Mouse (Mus musculus) cerebellum, adult 9-10 months (tissue): Measurements from ENCODE around the gene Golph3.
A peak's percentile ranks its signal among the peaks of the same experiment; 100 is the strongest.

ENCODE experiments used
- DNase-seq: peaks from one replicate; pipeline ENCODE4 v3.0.0; 2022

Golph3 gene

DNA sequence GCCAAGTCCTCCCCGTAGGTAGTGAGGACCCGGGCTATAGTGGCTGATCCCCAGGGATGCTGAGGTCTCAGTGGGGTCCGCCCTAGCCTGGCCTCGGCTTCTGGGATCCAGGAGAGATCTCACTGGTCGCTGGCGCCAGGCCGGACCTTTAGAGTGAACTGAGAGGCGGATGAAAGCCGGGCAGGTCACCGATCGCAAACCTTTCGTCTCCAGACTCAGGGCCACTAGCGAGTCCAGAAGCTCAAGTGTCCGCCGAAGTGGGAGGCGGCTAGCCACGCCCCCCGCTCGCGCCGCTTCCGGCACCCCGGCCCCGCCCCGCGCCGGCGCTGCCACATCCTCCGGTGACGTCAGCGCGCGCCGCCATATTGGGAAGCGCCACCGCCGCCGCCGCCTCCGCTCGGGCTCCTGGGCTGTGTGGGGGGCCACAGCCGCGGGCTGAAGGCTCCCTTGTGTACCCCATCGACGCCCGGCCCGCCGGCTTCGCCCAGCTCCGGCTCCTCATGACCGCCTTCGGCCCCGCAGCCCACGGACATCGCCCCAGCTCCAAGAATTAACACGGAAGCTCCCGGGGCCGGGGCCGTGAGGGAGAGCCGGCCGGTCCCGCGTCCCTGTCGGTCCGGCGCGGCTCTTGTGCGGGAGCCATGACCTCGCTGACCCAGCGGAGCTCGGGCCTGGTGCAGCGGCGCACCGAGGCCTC lies at the start of gene Golph3:
Gene Golph3 (plus strand): TSS at position 360 of the 697 bp plus-strand sequence.
- DNase-seq = peak; percentile 95

DNA sequence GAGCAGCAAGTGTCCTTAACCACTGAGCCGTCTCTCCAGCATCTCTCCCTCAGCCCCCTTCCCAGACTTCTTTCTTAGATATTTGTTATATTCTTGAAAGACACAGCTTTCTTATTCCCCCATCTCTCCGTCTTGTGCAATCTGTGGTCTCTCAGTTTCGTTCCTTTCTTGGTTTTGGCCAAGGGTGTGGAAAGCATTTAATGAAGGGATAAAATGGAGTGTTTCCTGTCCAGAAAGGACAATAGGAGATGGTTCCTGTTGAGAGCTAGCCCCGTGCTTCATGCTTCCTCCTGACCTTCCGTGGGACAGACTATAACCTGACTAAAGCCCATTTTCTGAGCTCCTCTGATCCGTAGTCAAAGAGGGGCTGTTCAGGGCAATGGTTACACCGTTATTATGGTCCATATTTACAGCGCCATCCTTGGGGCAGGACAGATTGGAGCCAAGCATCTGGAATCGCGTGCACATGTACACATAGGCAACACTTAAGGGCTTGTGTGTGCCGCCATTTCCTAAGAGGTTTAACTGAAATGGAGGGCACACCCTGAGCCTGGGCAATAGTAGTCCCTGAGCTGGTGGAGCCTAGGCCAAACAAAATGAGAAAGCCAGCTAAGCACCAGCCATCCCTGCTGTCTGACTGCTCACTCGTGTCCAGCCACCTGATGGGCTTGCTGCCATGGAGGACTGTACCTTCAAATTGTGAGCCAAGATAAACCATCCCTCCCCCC lies 47.8 kb upstream of the Golph3 start:
- no peak for DNase-seq

DNA sequence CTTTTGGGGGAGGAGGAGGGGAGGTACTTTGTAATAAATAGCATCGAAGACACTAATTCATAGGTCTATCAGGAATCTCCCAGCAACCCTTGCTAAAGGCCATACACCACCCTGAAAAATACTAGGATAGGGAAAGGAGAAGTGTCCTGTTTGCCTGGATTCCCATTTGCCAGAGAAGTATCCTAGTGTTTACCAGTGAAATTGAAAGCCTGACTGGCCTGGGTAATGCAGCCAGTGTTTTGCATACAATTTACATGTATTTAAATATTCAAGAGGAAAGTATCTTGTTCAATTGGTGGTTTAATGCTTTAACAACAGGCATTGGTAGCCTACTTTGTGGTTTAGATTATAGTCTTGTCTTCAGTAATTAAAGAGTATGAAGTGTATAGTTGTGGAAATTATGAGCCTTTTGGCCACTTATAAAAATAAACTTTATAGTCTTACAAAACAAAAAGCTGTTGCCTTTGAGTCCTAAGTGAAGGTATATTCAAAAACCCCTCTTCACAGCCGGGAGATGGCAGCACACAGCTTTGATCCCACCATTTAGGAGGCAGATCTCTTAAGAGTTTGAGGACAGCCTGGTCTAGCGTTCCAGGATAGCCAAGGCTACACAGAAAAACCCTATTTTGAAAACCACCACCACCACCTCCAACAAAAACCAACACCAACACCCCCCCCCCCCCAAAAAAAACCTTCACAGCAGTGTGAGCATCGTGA lies 47.0 kb upstream of the Golph3 start:
- DNase-seq = no peak

DNA sequence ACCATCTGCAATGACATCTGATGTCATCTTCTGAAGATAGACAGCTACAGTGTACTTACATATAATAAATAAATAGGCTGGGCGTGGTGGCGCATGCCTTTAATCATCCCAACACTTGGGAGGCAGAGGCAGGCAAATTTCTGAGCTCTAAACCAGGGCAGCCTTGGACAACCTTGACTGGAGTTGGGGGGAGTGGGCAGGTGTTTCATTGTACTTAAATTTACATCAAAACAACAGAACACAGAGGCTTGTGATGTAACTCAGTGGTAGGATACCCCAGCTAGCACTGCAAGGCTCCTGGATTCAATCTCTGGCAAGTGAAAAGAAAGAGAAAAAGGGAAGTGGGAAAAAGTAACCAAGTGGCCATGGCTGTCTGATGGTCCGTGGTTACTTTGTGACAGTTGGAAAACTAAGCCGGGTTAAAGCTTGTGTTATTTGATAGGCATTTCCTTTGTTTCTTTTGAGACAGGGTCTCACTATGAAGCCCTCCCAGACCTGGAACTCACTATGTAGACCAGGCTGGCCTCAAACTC lies 46.1 kb upstream of the Golph3 start:
- DNase-seq = no peak

DNA sequence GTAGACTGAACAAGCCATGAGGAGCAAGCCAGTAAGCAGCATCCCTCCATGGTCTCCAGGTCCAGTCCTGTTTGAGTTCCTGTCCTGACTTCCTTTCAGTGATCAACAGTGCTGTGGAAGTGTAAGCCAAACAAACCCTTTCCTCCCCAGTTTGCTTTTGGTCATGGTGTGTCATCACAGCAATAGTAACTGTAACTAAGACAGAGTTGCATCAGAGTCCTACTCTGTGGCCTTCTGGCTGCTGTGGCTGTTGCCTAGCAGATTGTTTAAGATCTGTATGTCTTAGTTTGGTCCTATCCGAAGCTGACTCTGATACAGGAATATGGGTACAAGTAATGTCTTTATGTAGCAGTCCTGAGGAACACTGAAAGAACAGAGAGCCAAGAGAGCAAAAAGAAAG lies 41.4 kb upstream of the Golph3 start:
- no peak for DNase-seq

DNA sequence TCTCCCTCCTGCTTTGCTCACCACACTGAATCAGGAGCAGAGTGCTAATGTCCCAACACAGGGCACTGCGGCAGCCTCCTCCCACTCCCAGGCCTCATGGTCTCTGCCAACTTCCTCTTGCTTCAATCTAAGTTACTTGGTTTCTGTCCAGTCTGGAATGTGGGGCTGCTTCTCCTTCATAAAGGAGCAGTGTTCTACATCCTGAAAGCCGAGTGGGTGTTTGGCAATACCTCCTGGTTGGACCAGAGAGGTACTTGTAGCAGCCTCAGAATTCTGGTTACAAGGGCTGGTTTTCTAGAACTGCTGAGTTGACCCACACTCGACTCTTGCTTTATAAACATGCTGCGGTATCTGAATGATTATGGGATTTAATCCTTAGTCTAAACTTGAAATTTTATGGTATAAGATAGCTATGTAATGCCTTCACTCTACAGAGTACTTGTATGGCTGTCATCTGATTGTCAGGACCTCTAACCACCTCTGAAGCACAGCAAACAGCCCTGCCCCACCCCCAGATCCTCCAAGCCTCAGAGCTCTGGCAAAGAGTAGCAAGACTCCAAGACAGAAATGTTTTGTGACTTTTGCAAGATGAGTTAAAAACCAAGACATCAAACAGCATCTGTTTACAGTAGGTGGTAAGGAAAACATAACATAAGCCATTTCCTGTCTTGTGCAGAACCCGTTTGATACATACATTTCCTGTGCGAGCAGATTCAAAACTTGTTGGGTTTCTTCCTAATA lies 36.3 kb upstream of the Golph3 start:
- DNase-seq = no peak

DNA sequence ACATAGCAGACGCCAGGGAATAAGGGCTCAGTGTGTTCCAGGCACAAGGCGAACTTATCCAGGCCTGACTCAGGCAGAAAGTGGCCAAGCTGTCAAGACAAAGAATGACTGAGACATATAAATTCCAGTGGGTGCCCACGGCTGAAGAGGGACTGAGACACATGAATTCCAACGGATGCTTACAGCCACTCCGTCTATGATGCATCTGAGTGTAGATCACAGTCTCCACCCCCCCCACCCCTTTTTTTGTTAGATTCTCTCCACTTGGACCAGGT lies 35.8 kb upstream of the Golph3 start:
- DNase-seq = no peak

DNA sequence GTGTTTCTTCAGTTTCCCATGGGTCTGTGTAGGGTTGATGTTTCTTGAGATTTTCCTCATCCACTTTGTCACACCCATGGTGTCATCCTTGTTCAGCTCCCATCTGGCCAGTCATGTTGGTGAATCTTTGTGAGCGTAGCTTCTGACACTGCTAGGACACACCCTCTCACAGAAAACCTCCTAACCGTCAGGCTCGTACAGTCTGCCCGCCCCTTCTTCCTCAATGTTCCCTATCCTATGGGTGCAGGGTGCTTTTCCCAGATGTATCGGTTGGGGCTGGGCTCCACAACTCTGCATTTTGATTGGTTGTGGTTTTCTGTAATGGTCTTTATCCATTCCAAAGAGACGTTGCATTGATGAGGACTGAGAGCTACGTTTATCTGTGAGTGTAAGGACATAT lies 30.9 kb upstream of the Golph3 start:
- no peak for DNase-seq

DNA sequence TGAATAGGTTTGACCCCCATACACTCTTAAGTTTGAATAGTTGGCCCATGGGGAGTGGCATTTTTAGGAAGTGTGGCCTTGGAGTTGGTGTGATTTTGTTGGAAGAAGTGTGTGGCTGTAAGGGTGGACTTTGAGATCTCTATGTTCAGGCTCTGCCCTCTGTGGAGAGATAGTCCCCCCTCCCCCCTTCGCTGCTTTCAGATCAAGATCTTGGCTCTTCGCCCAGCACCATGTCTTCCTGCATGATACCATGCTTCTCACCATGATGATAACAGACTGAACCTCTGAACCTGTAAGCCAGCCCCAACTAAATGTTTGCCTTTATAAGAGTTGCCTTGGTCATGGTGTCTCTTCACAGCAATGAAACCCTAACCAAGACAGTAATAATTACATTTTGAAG lies 29.5 kb upstream of the Golph3 start:
- no peak for DNase-seq

DNA sequence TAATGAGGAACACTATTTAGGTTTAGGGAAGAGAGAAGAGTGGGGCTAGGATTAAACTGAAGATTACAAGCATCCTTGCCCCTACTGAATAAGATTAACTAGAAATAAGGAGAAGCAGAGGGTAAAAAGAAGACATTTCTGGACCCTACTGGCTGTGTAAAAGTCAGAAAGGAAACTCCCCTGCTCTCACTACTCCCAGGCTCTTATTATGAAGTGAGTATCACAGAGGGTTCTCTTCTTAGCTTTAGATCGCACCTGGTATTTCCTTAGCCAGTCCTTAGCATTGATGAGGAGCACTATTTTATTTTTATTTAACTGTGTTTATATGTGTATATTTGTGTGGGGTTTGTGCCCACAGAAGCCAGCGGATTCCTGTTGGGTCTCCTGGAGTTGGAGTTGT lies 25.0 kb upstream of the Golph3 start:
- DNase-seq = no peak

DNA sequence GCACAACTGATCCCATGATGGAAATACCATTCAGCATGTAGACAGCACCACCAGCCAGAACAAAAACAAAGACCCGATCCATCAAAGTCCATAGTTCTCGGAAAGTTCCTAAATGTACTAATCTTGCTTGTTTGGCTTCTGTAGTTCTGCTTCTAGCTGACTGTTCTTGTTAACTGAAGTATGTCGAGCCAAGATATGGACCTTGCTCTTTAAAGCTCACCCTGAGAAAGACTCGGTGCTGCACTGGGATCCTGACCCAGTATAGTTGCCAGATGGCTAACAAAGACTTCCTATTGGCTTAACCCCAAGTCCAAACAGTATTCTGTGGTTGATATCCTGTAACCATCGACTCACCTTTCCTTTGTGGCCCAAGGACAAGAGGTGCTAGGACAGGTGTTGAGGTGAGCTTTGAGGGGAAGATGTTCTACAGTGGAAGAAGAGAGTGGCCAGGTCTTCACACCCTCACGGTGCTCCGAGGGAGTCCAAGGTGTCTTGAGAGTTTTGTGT lies 23.0 kb upstream of the Golph3 start:
- no peak for DNase-seq

DNA sequence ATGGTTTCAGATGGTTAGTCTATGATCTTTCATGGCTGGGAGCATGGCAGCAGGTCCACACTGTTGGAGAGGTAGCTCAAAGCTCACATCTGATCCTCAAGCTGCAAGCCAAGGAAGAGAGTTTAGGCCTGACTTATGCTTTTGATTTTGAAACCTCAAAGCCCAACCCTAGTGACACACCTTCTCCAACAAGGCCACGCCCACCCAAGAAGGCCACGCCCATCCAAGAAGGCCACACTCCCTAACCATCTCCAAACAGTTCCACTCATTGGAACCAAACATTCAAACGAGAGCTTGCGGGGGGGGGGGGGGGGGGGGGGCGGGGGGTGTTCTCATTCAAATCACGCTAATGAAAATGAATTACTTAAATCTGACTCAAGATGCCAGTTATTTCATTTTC lies 19.5 kb upstream of the Golph3 start:
- DNase-seq = no peak

DNA sequence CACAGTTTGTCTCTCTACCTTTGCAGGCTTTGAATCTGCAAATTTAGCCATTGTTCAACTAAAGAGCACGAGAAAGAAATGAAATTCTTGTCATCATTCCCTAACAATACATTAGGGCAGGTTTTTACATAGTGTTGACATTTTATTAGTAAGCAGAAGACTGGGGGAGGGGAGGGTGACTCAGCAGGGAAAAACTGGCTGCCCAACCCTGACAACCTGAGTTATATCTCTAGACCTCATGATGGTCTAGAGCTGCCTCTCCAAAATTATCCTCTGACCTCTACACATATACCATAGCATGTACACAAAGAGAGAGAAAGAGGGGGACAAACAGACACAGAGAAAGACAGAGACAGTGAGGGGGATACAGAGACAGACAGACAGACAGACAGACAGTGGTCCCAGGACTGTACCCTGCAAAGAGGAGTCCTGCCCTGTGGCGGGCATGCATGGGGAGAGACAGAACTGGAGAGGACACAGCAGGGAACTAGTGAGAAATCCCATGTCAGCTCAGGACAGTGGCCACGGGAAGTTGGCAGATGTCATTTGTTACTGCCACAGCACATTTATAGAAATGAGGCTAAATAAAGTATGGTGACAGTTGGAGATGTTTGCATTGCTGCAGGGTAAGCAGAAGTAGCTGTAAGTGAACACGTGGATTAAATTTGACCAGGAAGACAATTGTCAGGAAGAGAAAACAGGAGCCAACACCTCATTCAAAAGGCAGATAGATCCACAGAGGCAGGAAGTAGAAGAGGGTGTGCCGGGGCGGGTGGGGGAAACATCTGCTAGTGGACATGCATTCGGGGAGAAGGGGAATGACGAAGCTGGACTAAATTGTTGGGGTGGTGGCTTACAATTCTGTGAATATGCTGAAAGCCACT lies 14.8 kb upstream of the Golph3 start:
- DNase-seq = no peak

DNA sequence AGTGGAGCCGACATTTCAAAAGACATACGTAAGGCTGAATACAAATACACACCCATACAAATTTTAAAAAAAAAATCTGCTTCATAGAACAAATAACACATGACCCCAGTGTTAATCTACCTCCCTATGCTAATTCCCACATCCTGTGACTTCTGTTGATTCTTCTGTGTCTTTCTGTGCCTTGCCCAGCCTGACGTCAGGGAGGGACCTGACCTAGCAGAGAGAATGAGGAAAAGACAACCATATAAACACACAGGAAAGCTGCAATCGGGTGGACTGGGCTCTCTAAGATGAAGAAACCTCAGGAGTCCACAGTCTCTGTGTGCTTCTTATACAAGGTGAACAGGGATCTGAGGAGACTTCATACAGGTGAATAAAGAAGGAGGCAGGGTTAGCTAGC lies 14.1 kb upstream of the Golph3 start:
- DNase-seq = no peak

DNA sequence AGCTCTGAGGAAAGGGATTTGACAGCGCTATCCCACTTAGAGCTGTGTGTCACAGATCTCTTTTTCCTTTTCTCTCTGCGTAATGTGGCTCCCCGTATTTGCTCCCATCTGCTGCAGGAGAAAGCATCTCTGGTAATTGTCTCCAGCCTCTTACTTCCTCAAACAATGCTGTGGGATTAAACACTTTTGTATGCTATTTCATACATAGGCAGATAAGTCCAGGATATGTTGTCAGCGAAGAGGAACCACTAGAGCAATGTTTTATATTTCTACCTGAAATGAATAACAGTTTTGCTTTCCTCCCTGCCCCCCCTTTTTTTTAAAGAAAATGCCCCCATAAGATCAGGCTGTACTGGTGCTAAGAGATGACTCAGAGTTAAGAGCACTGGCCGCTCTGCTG lies 12.7 kb upstream of the Golph3 start:
- no peak for DNase-seq

DNA sequence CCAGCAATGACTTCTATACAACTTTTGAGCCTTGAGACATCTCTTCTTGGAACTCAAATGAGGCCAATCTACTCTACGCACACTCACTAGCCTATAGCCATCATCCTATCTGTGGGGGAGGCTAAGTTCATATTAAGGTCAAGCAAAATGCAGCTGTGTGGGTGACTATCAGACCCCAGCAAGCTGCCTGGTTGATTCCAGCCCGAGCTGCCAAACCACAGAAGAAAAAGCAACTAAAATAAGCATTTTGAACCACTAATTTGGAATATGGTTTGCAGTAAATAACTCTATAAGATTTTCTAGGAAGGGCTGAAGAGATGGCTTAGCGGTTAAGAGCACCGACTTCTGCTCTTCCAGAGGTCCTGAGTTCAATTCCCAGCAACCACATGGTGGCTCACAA lies 10.6 kb upstream of the Golph3 start:
- no peak for DNase-seq

DNA sequence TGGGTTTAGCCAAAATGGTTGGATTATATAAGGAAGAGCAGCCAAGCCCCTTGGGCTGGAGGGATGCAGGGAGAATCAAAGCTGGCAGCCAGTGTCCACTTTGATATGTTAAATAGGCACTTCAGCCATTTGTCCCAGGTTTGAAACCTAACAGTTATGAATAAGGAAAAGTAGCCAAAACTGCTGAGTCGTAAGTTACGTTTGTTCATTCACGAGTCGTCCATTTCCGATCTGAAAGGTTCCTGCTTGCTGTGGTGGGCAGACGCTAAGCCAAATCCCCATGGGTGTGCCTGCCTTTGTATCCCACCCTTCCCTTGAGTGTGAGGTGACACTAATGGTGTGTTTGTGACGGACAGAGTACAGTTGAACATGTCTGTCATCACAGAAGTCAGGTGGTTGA lies 9.8 kb upstream of the Golph3 start:
- no peak for DNase-seq

DNA sequence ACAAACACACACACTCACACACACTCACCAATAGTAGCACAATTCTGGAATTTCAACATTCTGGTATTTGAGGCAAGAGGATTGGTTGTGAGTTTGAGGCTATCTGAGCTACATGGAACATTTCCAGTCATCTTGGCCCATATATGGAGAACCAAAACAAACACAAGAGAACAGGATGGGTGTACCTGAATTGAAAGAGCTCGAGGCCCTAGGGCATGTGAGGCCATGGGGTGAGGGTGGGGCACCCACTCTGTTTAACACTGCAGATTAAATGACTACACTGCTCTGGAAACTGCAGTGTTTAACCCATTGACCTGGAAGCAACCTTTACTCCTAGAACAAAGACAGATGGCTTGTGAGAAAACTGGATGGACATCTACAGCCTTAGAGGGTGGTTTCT lies 8.0 kb upstream of the Golph3 start:
- no peak for DNase-seq

DNA sequence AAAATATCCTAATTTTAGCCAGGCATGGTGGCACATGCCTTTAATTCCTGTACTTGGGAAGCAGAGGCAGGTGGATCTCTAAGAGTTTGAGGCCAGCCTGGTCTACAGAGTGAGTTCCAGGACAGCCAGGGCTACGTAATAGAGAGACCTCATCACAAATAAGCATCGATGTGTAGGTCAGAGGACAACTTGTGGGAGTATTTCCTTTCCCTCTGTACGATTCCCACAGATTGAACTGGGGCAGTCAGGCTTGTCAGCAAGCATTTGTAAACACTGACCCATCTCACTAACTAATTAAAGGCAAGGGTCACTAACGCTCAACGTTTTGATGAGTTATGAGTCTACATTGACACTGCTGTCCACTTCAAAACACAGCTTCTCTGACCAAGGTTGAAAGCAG lies 6.7 kb upstream of the Golph3 start:
- no peak for DNase-seq

DNA sequence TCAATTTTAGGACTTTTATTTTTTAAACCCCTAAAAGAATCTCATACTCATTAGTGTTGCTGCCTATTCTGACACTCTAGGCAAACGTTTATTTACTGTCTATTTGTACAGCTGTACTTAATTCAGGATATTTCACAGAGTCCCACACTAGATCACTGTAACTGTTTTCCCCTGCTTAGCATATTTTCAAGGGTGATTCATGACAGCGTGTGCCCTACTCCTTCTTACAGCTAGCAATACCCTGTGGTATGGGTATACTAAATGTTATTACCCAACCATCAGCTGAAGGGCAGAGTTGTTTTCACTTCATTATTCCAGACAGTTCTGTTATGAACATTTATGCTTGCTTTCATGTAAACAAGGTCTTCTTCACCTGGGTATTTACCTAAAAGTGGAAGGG lies 5.3 kb upstream of the Golph3 start:
- no peak for DNase-seq

DNA sequence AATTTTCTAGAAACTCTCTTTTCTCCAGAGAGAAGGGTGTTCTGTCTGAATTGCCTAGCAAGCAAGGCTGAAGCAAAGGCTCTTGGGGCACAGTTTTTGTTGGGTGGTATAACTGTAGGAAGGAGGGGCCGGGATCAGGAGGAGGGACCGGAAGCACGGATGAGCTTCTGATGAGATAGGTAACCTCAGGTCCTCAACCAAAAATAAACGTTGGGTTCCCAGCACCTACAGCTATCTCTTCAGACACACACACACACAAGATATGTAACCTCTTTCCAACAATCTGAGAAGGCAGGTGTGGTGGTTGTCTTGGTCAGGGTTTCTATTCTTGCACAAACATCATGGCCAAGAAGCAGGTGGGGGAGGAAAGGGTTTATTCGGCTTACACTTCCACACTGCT lies 4.0 kb upstream of the Golph3 start:
- DNase-seq = no peak

DNA sequence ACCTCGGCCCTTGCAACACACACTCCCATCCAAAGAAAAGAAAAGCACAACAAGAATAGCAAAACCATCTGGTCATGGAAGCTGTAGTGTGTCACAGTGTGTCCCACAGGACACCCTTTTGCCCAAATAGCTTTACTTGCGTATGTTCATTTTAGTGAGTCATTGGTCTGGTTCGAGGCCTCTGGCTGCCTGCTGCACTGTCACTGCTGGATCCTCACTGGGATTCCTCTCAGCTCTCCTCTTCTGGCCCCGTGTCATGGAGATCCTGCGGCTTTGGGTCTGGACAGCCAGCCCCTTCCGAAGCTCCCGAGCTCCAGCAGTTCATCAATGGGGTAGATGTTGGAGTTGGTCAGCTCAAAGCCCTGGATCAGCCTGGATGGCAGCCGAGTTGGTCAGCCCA lies 2.8 kb upstream of the Golph3 start:
- DNase-seq = no peak
